ENCODE assay signal across 12 mouse cellular contexts in the genomic region with DNA sequence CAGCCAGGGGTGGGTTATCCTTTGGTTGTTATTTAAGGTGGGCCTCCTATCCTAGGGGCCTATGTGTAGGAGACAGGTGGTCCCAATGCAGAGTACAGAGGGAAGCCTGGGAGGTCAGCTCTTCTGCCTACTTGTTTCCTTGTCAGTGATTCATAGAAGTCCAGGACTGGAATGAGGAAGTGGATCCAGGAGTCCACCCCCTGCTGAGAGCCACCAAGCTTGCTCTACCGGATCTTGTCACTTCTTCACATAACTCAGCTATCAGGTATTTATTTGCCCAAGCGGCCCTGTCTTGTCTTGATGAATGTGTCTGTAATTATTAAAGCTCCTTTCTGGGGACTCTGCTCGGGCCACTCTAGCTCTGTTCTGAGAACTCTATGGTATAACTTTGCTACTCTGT. TPM values are rescaled to one million over a fixed set of nuclear protein-coding genes. Genes with fewer than 3 reads are reported as not detected.
DNase-seq lines count a peak whose midpoint lies in the region; ATAC-seq lines count a peak whose summit lies in the region.
"Had no signal": no experiment of that assay in that cellular context is flagged by ENCODE, and none has a peak within 500 bp of the region (broad histone marks: within the 10 kb centered on the region; RNA-seq: fewer than 3 reads in every experiment).

No protein-coding gene starts in this region.

- DNase-seq in testis, postnatal 14 days (ENCODE audit: low spot score): peak; percentile 24
- no peak for DNase-seq in testis, postnatal 10 days (ENCODE audit: low spot score)
- peak; percentile 82 to 85 for DNase-seq in kidney, postnatal 36 days
- DNase-seq in yolk sac, embryonic 10.5 days (ENCODE audit: low spot score): peak; percentile 83
- DNase-seq in spleen, postnatal 36 days (ENCODE audit: low spot score in 2 of 2): no peak
- no peak for DNase-seq in retina, embryonic 14.5 days (ENCODE audit: low spot score)
- DNase-seq: adrenal gland, postnatal 14 days had no signal

- ATAC-seq in intestine, embryonic 16.5 days: peak; percentile 78

- no peak overlapping the region for H3K4me3 ChIP-seq in intestine, embryonic 16.5 days (ENCODE audit: low read length)
- H3K4me3 ChIP-seq: embryonic facial prominence, embryonic 12.5 days; hindbrain, embryonic 15.5 days had no signal

- H3K27ac ChIP-seq in intestine, embryonic 16.5 days (ENCODE audit: low read length): peak overlapping the region; percentile 47
- H3K27ac ChIP-seq: embryonic facial prominence, embryonic 12.5 days; hindbrain, embryonic 15.5 days; liver, embryonic 14.5 days had no signal

- H3K4me1 ChIP-seq in intestine, embryonic 16.5 days (ENCODE audit: control insufficient read depth, insufficient read depth, low read length): peaks cover 14% of the 10 kb centered on the region

- H3K36me3 ChIP-seq in intestine, embryonic 16.5 days (ENCODE audit: control insufficient read depth, insufficient read depth, low read length): no peaks in the 10 kb centered on the region
- H3K36me3 ChIP-seq: embryonic facial prominence, embryonic 12.5 days; G1E; hindbrain, embryonic 15.5 days had no signal

- H3K9me3 ChIP-seq in intestine, embryonic 16.5 days (ENCODE audit: control insufficient read depth, low read length): no peaks in the 10 kb centered on the region
- H3K9me3 ChIP-seq: embryonic facial prominence, embryonic 12.5 days; hindbrain, embryonic 15.5 days had no signal

- WGBS in intestine, embryonic 16.5 days: 34% methylated on average over 3 of the region's 3 CpGs

- H3K9ac ChIP-seq in intestine, embryonic 16.5 days (ENCODE audit: low read depth, low read length): no peak overlapping the region
- H3K9ac ChIP-seq: embryonic facial prominence, embryonic 12.5 days; hindbrain, embryonic 15.5 days; liver, embryonic 14.5 days had no signal

- H3K27me3 ChIP-seq in intestine, embryonic 16.5 days (replicated peaks; ENCODE audit: control insufficient read depth, insufficient read depth, low read length): no peaks in the 10 kb centered on the region
- H3K27me3 ChIP-seq: embryonic facial prominence, embryonic 12.5 days; hindbrain, embryonic 15.5 days had no signal

- H3K4me2 ChIP-seq in intestine, embryonic 16.5 days (ENCODE audit: low read depth, low read length): no peak overlapping the region
- H3K4me2 ChIP-seq: embryonic facial prominence, embryonic 12.5 days; hindbrain, embryonic 15.5 days had no signal

RNA-seq across cellular contexts. Expression of a gene that starts 24.8 kb away (rescaled TPM):
- 8.5 and 9.0 TPM in 2 replicates for polyA plus RNA-seq in intestine, embryonic 16.5 days (2015; fragmentation: Nextera tagmentation; extraction: Ambion mirVana)

Comparison
In these comparisons a context has a peak if more than half of its experiments do, and no peak if none do; other contexts are left out.
1. DNase-seq: peak in testis, postnatal 14 days (single experiment), kidney, postnatal 36 days (2 of 2) and yolk sac, embryonic 10.5 days (single experiment); none in testis, postnatal 10 days (single experiment), spleen, postnatal 36 days (0 of 2) and retina, embryonic 14.5 days (single experiment).